Mouse (Mus musculus) intestine, postnatal 0 days (tissue): Measurements from ENCODE around the gene Cabp1. TPM values are rescaled to one million over a fixed set of nuclear protein-coding genes. Genes with fewer than 3 reads are reported as not detected.

ENCODE experiments used
- ATAC-seq: fragments of 200-750 bp; cut with Nextera tagmentation; 2 replicates; pipeline ENCODE4 v1.8.0; 2017; ENCODE audit warnings: mild to moderate bottlenecking, moderate TSS enrichment, moderate library complexity
- H3K27ac ChIP-seq: fragments of 300-500 bp; sonication (generic); 2 replicates; pipeline ENCODE4 v1.5.1; 2014; ENCODE audit warnings: mild to moderate bottlenecking, low read depth, low read length, moderate library complexity
- H3K27me3 ChIP-seq: fragments of 300-500 bp; sonication (generic); replicated peaks from 2 replicates; pipeline ENCODE4 v1.6.1; 2014; ENCODE audit warnings: low read length, mixed read lengths; ENCODE audit not compliant: control insufficient read depth, insufficient read depth
- H3K36me3 ChIP-seq: fragments of 300-500 bp; sonication (generic); 2 replicates; pipeline ENCODE4 v1.6.1; 2014; ENCODE audit warnings: mild to moderate bottlenecking, moderate library complexity; ENCODE audit not compliant: control insufficient read depth, insufficient read depth
- H3K4me1 ChIP-seq: fragments of 300-500 bp; sonication (generic); replicated peaks from 2 replicates; pipeline ENCODE4 v1.6.1; 2014; ENCODE audit warnings: antibody characterized with exemption, low read length, mixed read lengths; ENCODE audit not compliant: control insufficient read depth, insufficient read depth
- H3K4me2 ChIP-seq: fragments of 300-500 bp; sonication (generic); replicated peaks from 2 replicates; pipeline ENCODE4 v1.6.1; 2014; ENCODE audit warnings: low read depth, mild to moderate bottlenecking, moderate library complexity
- H3K4me3 ChIP-seq: fragments of 300-500 bp; sonication (generic); 2 replicates; pipeline ENCODE4 v1.5.1; 2014; ENCODE audit warnings: low read depth, low read length
- H3K9ac ChIP-seq: fragments of 300-500 bp; sonication (generic); 2 replicates; pipeline ENCODE4 v1.6.1; 2014; ENCODE audit warnings: mild to moderate bottlenecking, low read depth, low read length
- H3K9me3 ChIP-seq: fragments of 300-500 bp; sonication (generic); 2 replicates; pipeline ENCODE4 v1.6.1; 2016; ENCODE audit warnings: mixed run types; ENCODE audit not compliant: control insufficient read depth
- CTCF ChIP-seq: sonication (generic); IDR thresholded peaks from 2 replicates; pipeline ENCODE4 v1.5.1; 2016; ENCODE audit warnings: low read depth, mild to moderate bottlenecking, control low read depth, antibody characterized with exemption, moderate library complexity
- WGBS: fragments of 180-500 bp; shearing (Covaris S2); extraction: QIAGEN DNeasy Blood & Tissue Kit; methylation state at CpG from one replicate; pipeline ENCODE4 v1.1.7; 2014; 5-methylcytosine and 5-hydroxymethylcytosine counted together
- polyA plus RNA-seq: library from polyadenylated mRNA; unstranded; fragments of >200 nt; fragmentation: Nextera tagmentation; extraction: Ambion mirVana; gene quantifications from 2 replicates; pipeline ENCODE4 v1.2.1, GENCODE M21; 2015

The Cabp1 gene
- polyA plus RNA-seq: 0.57 and 0.90 TPM in 2 replicates

DNA sequence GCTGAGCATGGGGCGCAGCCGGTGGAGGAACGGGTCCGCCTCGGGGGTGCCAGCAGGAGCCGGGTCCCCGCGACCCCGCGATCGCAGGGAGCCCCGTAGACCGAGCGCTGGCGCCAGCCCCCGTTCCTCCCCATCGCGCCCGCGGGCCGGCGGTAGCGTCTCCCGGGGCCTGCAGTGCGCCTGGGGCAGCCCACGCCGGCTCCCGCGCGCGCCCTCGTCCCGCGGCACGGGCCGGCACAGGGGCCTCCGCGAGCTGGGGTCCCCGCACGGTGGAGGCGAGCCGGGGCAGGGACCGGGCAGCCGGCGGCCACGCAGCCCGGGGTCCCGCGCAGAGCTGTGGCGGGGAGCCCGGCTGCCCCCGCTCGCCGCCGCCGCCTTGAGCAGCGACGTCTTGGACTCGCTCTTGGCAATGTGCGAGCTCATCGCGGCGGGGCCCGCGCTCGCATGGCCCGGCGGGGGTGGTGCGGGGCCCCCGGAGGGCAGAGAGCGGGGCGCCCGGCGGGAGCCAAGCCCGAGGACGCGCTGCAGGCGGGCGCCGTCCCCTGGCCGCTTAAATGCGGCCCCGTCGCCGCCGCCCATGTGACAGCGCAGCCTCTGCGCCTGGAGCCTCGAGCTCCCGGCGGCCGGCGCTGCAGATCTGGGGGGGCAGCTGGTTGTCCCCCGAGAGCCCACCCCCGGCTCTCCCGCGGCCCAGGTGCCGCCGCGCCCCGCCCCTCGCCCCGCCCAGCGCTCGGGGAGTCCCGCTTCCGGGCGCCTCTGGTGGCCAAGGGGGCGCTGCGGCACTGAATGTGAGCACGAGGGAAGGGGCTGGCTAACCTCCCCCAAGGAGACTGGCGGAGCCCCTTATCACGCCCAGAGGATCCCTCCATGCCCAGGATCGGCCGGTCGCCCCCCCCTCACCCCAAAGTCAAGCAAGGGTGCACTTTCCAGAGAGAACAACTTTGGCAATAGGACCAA lies at the start of gene Cabp1:
Gene Cabp1, minus strand, starts transcription at position 713 of the 957 bp plus-strand sequence.
- Histone ChIP-seq H3K9me3 (no peaks in the 10 kb centered on the region), H3K27me3 (peaks cover 59% of the 10 kb centered on the region), H3K4me3 (peak within 1 kb of the TSS; percentile 56), H3K4me1 (peaks cover 5% of the 10 kb centered on the region), H3K36me3 (no peaks in the 10 kb centered on the region), H3K4me2 (peak within 1 kb of the TSS; percentile 99), H3K9ac (0 out of 2 replicates have a peak within 1 kb of the TSS, but pooled peaks have one; percentile 17), H3K27ac (no peak within 1 kb of the TSS)
- peak; percentile 29 for ATAC-seq
- peak; percentile 60 for TF ChIP-seq CTCF
- under 1% methylated on average over 71 of the region's 116 CpGs for WGBS

DNA sequence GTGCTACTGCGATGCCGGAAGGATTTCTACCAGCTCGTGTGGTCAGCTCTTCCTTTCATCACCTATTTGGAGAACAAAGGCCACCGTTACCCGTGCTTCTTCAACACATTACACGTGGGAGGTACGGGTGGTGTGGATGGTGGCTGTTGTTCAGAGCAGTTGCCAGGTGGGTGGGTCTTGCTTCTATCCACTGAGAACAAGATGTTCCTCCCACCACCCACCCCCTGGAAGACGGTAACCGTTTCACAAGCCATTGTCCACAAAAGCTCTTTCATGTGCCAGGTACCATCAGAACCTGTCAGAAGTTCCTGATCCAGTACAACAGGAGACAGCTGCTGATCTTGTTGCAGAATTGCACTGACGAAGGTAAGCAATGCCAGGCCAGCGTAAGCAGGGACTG lies 46.0 kb upstream of the Cabp1 start:
- ATAC-seq: no peak
- H3K27me3 ChIP-seq: no peaks in the 10 kb centered on the region
- H3K4me2 ChIP-seq: no peak overlapping the region
- no peak overlapping the region for H3K4me3 ChIP-seq
- H3K27ac ChIP-seq: no peak overlapping the region
- no peaks in the 10 kb centered on the region for H3K9me3 ChIP-seq
- WGBS: 84% methylated on average over 11 of the region's 11 CpGs
- H3K4me1 ChIP-seq: no peaks in the 10 kb centered on the region
- TF ChIP-seq CTCF: no peak
- peaks cover 52% of the 10 kb centered on the region for H3K36me3 ChIP-seq
- H3K9ac ChIP-seq: no peak overlapping the region

DNA sequence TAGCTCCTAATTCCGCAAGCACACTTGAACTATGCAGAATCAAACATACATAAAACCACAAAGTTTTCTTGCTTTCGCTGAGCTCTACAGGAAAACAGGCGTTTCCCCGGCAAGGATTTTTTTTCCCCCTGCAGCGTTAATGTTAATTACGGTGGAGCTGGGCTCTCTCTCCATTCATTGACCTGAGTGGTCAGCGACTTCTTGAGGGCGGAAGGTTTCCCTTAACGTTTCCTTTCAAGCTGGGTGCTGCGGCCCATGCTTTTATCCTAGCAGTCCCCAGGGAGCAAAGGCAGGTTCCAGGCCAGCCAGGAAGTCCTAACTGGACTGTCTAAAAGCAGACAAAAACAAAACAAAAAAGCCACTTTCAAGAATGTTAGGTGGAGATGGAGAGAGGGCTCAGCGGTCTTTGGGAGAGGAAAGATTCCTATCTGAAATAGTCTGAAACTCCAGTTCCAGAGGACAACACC lies 44.6 kb upstream of the Cabp1 start:
- no peak for ATAC-seq
- peaks cover 38% of the 10 kb centered on the region for H3K36me3 ChIP-seq
- H3K4me3 ChIP-seq: peak overlapping the region; percentile 81
- H3K27ac ChIP-seq: no peak overlapping the region
- no peaks in the 10 kb centered on the region for H3K4me1 ChIP-seq
- H3K9ac ChIP-seq: peak overlapping the region; percentile 73; the same call in 1 of the 2 replicates
- H3K4me2 ChIP-seq: peak overlapping the region; percentile 98
- 8% methylated on average over 11 of the region's 11 CpGs for WGBS
- TF ChIP-seq CTCF: no peak
- H3K27me3 ChIP-seq: no peaks in the 10 kb centered on the region
- no peaks in the 10 kb centered on the region for H3K9me3 ChIP-seq

DNA sequence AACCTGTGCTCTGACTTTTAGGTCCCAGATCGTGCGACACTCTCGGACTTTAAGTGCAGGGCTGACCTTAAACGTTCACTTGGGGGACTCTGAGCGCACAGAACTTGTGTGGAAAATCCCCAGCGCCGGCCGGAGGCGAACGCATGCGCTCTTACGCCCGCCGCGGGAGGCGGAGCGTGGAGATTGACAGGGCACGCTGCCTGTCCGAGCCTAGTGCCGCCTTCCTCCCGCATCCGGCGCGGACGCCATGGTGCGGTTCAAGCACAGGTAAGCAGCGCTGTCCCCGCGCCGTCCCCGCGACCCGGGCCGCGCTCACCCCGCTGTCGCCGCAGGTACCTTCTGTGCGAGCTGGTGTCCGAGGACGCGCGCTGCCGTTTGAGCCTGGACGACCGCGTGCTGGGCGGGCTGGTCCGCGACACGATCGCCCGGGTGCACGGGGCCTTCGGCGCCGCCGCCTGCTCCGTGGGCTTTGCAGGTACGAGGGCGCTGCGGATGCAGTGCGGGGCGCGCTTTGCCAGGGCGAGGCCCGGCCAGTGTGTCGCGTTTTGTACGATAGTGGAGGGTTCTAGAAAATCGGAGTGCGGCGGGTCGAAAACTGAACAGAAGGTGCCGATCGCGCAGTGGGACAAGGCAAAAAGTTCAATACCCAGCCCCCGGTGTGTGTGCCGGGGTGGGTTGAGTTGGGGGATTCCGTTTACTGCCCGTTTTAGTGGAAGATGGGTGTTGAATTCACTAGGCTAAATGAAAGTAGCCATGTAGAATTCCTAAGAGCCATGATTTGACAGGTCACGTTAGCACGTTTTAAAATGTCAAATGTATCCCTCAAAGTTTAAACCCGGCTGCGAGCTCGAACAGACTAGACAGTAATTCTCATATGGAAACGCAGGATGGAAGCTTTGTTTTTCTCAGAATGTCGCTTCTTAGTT lies 43.9 kb upstream of the Cabp1 start:
- Histone ChIP-seq H3K27ac (peak overlapping the region; percentile 41; the same call in 1 of the 2 replicates), H3K4me2 (peak overlapping the region; percentile 98), H3K4me1 (no peaks in the 10 kb centered on the region), H3K36me3 (peaks cover 31% of the 10 kb centered on the region), H3K4me3 (peak overlapping the region; percentile 81), H3K9me3 (no peaks in the 10 kb centered on the region), H3K9ac (peak overlapping the region; percentile 73), H3K27me3 (no peaks in the 10 kb centered on the region)
- no peak; the same call in 1 of the 2 replicates for TF ChIP-seq CTCF
- peak; percentile 85 for ATAC-seq
- WGBS: under 1% methylated on average over 88 of the region's 88 CpGs

DNA sequence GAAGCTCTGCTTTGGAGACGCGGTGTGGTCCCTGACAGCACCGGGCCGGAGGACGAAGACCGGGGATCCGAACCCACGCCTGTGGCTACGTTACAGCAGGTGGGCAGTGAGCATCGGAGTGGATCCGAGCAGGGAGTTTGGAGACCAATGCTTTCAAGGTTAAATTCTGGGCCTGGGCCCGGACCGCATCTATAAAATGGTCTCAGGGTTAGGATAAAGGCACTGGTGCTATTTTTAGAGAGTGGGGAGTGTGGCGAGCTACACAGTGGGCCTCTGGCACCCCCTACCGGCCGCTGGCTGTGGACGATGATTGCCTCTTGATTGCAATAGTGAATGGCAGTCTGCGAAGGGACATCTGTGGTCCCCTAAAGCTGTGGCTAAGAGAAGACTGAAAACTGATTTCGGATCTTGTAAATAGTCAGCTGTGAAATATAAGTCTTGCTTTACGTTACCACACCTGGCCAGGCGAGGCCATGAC lies 41.6 kb upstream of the Cabp1 start, which contains the start of gene Pop5:
Gene Pop5, plus strand, starts transcription at position 51 of the 478 bp plus-strand sequence.
- no peak within 1 kb of the TSS for H3K27ac ChIP-seq
- ATAC-seq: peak; percentile 42
- H3K27me3 ChIP-seq: no peaks in the 10 kb centered on the region
- H3K9ac ChIP-seq: peak within 1 kb of the TSS; percentile 40
- 2% methylated on average over 21 of the region's 21 CpGs for WGBS
- H3K9me3 ChIP-seq: no peaks in the 10 kb centered on the region
- peak; percentile 96 for TF ChIP-seq CTCF
- peaks cover 9% of the 10 kb centered on the region for H3K36me3 ChIP-seq
- peak within 1 kb of the TSS; percentile 75 for H3K4me2 ChIP-seq
- H3K4me3 ChIP-seq: peak within 1 kb of the TSS; percentile 45
- H3K4me1 ChIP-seq: no peaks in the 10 kb centered on the region
